Comparison of ENCODE assay signal across 12 mouse cellular contexts in genomic region chr8:127939284-127939985, GRCm38 (mm10).
DNase-seq lines count a peak whose midpoint lies in the region; ATAC-seq lines count a peak whose summit lies in the region.
"Had no signal": no experiment of that assay in that cellular context is flagged by ENCODE, and none has a peak within 500 bp of the region (broad histone marks: within the 10 kb centered on the region; RNA-seq: fewer than 3 reads in every experiment).

No protein-coding gene starts in this region.

- no peak overlapping the region for H3K4me3 ChIP-seq in neural tube, embryonic 11.5 days (ENCODE audit: low read depth, low read length)
- H3K4me3 ChIP-seq: embryonic facial prominence, embryonic 12.5 days; heart, embryonic 15.5 days had no signal

- H3K36me3 ChIP-seq in neural tube, embryonic 11.5 days (ENCODE audit: control insufficient read depth, insufficient read depth, low read length) = no peaks in the 10 kb centered on the region
- H3K36me3 ChIP-seq: embryonic facial prominence, embryonic 12.5 days; heart, embryonic 15.5 days had no signal

- H3K27ac ChIP-seq in neural tube, embryonic 11.5 days (ENCODE audit: low read depth, low read length) = no peak overlapping the region
- H3K27ac ChIP-seq: embryonic facial prominence, embryonic 12.5 days; heart, embryonic 15.5 days; stomach, postnatal 0 days had no signal

- no peak overlapping the region for H3K4me2 ChIP-seq in neural tube, embryonic 11.5 days (ENCODE audit: low read depth)
- H3K4me2 ChIP-seq: embryonic facial prominence, embryonic 12.5 days; heart, embryonic 15.5 days had no signal

- DNase-seq in embryo, embryonic 11.5 days (ENCODE audit: low read depth, low spot score) = peak; percentile 14
- DNase-seq in layer of hippocampus, adult 9-11 months = peak; percentile 58
- DNase-seq in neural tube, embryonic 11.5 days (ENCODE audit: low spot score) = peak; percentile 46
- DNase-seq in urinary bladder, postnatal 4 days (ENCODE audit: low spot score in 2 of 2) = no peak
- no peak for DNase-seq in Muller cell, postnatal 12 days (ENCODE audit: inconsistent ontology term)
- no peak for DNase-seq in spleen, adult 18-20 months
- DNase-seq: liver had no signal

- no peak overlapping the region for H3K9ac ChIP-seq in neural tube, embryonic 11.5 days (ENCODE audit: low read length)
- H3K9ac ChIP-seq: embryonic facial prominence, embryonic 12.5 days; heart, embryonic 15.5 days had no signal

- no peaks in the 10 kb centered on the region for H3K27me3 ChIP-seq in neural tube, embryonic 11.5 days (ENCODE audit: control insufficient read depth, insufficient read depth, low read length)
- H3K27me3 ChIP-seq: embryonic facial prominence, embryonic 12.5 days; heart, embryonic 15.5 days had no signal

- ATAC-seq in frontal cortex, adult (ENCODE audit: low TSS enrichment) = peak; percentile 92
- ATAC-seq in neural tube, embryonic 11.5 days (ENCODE audit: insufficient read depth, low FRiP score, low TSS enrichment) = 0 out of 2 replicates have a peak, but pooled peaks have one; percentile 53
- ATAC-seq in megakaryocyte-erythroid progenitor cell, adult 5-6 weeks (replicated peaks; ENCODE audit: low FRiP score, low TSS enrichment, poor library complexity, severe bottlenecking) = no peak

- WGBS in neural tube, embryonic 11.5 days = 33% methylated on average over 7 of the region's 7 CpGs

- no peaks in the 10 kb centered on the region for H3K9me3 ChIP-seq in neural tube, embryonic 11.5 days (ENCODE audit: control insufficient read depth, low read length)
- H3K9me3 ChIP-seq: embryonic facial prominence, embryonic 12.5 days; heart, embryonic 15.5 days had no signal

- peaks cover 8% of the 10 kb centered on the region for H3K4me1 ChIP-seq in neural tube, embryonic 11.5 days (ENCODE audit: control insufficient read depth, insufficient read depth, low read length)
- H3K4me1 ChIP-seq: heart, embryonic 15.5 days had no signal

Comparison
In these comparisons a context has a peak if more than half of its experiments do, and no peak if none do; other contexts are left out.
1. DNase-seq: peak in embryo, embryonic 11.5 days (single experiment), layer of hippocampus, adult 9-11 months (single experiment) and neural tube, embryonic 11.5 days (single experiment); none in urinary bladder, postnatal 4 days (0 of 2), Muller cell, postnatal 12 days (single experiment) and spleen, adult 18-20 months (0 of 2).